In the genomic region with DNA sequence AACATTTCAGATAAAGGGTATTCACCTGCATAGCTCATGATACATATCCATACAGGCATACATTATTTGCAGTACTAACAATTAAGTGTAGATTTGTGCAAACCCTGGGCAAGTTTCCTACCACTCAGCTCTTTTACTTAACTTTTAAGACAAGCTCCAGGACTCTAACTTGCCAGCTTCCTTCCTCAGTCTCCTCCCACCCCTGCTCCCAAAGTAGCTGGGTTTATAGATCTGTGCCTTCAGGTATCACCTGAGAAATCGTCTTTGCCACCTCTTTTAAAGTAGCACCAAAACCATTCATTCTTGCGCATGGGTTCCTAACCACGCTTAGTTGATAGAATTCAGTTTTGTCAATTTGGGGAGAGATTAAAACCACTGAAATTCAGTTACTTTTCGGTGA, we compare ENCODE assay signal across 9 mouse cellular contexts. TPM values are rescaled to one million over a fixed set of nuclear protein-coding genes. Genes with fewer than 3 reads are reported as not detected.
DNase-seq lines count a peak whose midpoint lies in the region; ATAC-seq and TF ChIP-seq lines count a peak whose summit lies in the region.
"Had no signal": no experiment of that assay in that cellular context is flagged by ENCODE, and none has a peak within 500 bp of the region (broad histone marks: within the 10 kb centered on the region; RNA-seq: fewer than 3 reads in every experiment).

No protein-coding gene starts in this region.

- no peaks in the 10 kb centered on the region for H3K9me3 ChIP-seq in heart, embryonic 12.5 days (replicated peaks)
- H3K9me3 ChIP-seq in CH12.LX (replicated peaks; ENCODE audit: low read length) = no peaks in the 10 kb centered on the region
- no peaks in the 10 kb centered on the region for H3K9me3 ChIP-seq in forebrain, embryonic 14.5 days (replicated peaks; ENCODE audit: control insufficient read depth, low read length)
- H3K9me3 ChIP-seq in liver, postnatal 0 days (ENCODE audit: low read length) = no peaks in the 10 kb centered on the region

- TF ChIP-seq RAD21 in CH12.LX (IDR thresholded peaks at IDR 0.05; ENCODE audit: low read depth, low read length) = no peak

- H3K27me3 ChIP-seq in heart, embryonic 12.5 days (replicated peaks) = no peaks in the 10 kb centered on the region
- H3K27me3 ChIP-seq in CH12.LX (replicated peaks) = no peaks in the 10 kb centered on the region
- H3K27me3 ChIP-seq in forebrain, embryonic 14.5 days (replicated peaks; ENCODE audit: control insufficient read depth, insufficient read depth, low read length) = no peaks in the 10 kb centered on the region
- H3K27me3 ChIP-seq in liver, postnatal 0 days (ENCODE audit: insufficient read depth, low read length) = no peaks in the 10 kb centered on the region

- in situ Hi-C loops in CH12.LX (cut with MboI; ENCODE audit: low pct_ligation_motif_present, low pct_unique_long_range_greater_than_20kb, low sequenced_read_pairs) = loop anchor here (10.0 kb wide), 1 partner anchor 73 kb away; no protein-coding TSS in a partner anchor

- no peak for TF ChIP-seq EP300 in CH12.LX (IDR thresholded peaks at IDR 0.05; ENCODE audit: low read length)
- no peak for TF ChIP-seq EP300 in liver, postnatal 0 days (IDR thresholded peaks at IDR 0.05; ENCODE audit: low read depth)

- H3K4me2 ChIP-seq in heart, embryonic 12.5 days = peak overlapping the region; percentile 50
- peak overlapping the region; percentile 62 for H3K4me2 ChIP-seq in CH12.LX (ENCODE audit: insufficient read depth, low read depth, poor library complexity, severe bottlenecking)
- peak overlapping the region; percentile 68 for H3K4me2 ChIP-seq in forebrain, embryonic 14.5 days (ENCODE audit: low read length)
- H3K4me2 ChIP-seq in liver, postnatal 0 days (ENCODE audit: low read depth, low read length) = 0 out of 2 replicates have a peak overlapping the region, but pooled peaks have one; percentile 10

- peaks cover 13% of the 10 kb centered on the region for H3K4me1 ChIP-seq in heart, embryonic 12.5 days (replicated peaks)
- H3K4me1 ChIP-seq in CH12.LX (ENCODE audit: control insufficient read depth in 1 of 2, insufficient read depth in 2 of 2) = peaks cover 3 to 25% of the 10 kb centered on the region in 2 experiments; a peak in 3 of 4 replicates
- H3K4me1 ChIP-seq in forebrain, embryonic 14.5 days (ENCODE audit: control insufficient read depth, insufficient read depth, low read length) = peaks cover 16% of the 10 kb centered on the region
- peaks cover 6% of the 10 kb centered on the region for H3K4me1 ChIP-seq in liver, postnatal 0 days (ENCODE audit: insufficient read depth)

- intact Hi-C loops in heart, postnatal 36 days (cut with DNase I) = loop anchor here (5.0 kb wide), 2 partner anchors 56 to 71 kb away; no protein-coding TSS in a partner anchor

- DNase-seq in heart, postnatal 36 days = no peak
- DNase-seq in CH12.LX (ENCODE audit: extremely low read depth) = no peak
- DNase-seq in forebrain, embryonic 14.5 days (ENCODE audit: low spot score) = no peak
- DNase-seq in liver, postnatal 0 days = no peak
- no peak for DNase-seq in cerebellum, adult 18-20 months
- DNase-seq in natural killer cell, adult 2 months (ENCODE audit: low spot score in 2 of 2) = no peak
- DNase-seq in thymus, postnatal 25 days = no peak
- DNase-seq: kidney, postnatal 10 days had no signal

- TF ChIP-seq CTCF in CH12.LX (conservative IDR thresholded peaks at IDR 0.05 in 1 of 2, IDR thresholded peaks at IDR 0.05 in 1 of 2; ENCODE audit: low read depth in 2 of 2, low read length in 2 of 2) = no peak
- TF ChIP-seq CTCF in liver, postnatal 0 days (IDR thresholded peaks at IDR 0.05; ENCODE audit: low read depth) = no peak

- H3K4me3 ChIP-seq in heart, embryonic 12.5 days = peak overlapping the region; percentile 23; the same call in 1 of the 2 replicates
- H3K4me3 ChIP-seq in CH12.LX (replicated peaks in 1 of 3; ENCODE audit: low read depth in 2 of 3, low read length in 2 of 3, poor library complexity in 1 of 3) = peak overlapping the region; percentile 8 to 87 (median 79)
- peak overlapping the region; percentile 87; the same call in 1 of the 2 replicates for H3K4me3 ChIP-seq in forebrain, embryonic 14.5 days (ENCODE audit: low read depth, low read length)
- H3K4me3 ChIP-seq in liver, postnatal 0 days (ENCODE audit: low read depth, low read length) = no peak overlapping the region

- peaks cover 5% of the 10 kb centered on the region; the same call in 1 of the 2 replicates for H3K79me2 ChIP-seq in CH12.LX (replicated peaks; ENCODE audit: control insufficient read depth, extremely low read depth, insufficient read depth, poor library complexity, severe bottlenecking)

- dilution Hi-C loops in CH12.LX (cut with MboI; ENCODE audit: extremely low pct_ligation_motif_present, extremely low pct_unique_long_range_greater_than_20kb, low sequenced_read_pairs) = no loop called here

- 63% methylated on average over 4 of the region's 4 CpGs for WGBS in heart, embryonic 12.5 days
- 53% methylated on average over 4 of the region's 4 CpGs for WGBS in forebrain, embryonic 14.5 days
- WGBS in liver, postnatal 0 days (ENCODE audit: insufficient replicate concordance) = 32% methylated on average over 4 of the region's 4 CpGs

- TF ChIP-seq POLR2A in CH12.LX (IDR thresholded peaks at IDR 0.05; ENCODE audit: low read depth, low read length) = no peak

- H3K27ac ChIP-seq in heart, embryonic 12.5 days (ENCODE audit: poor library complexity, severe bottlenecking) = no peak overlapping the region
- no peak overlapping the region for H3K27ac ChIP-seq in CH12.LX (ENCODE audit: insufficient read depth, low read depth)
- H3K27ac ChIP-seq in forebrain, embryonic 14.5 days (ENCODE audit: low read depth, low read length) = no peak overlapping the region
- no peak overlapping the region for H3K27ac ChIP-seq in liver, postnatal 0 days (ENCODE audit: low read depth)

- no peak for ATAC-seq in heart, embryonic 12.5 days (ENCODE audit: insufficient number of reproducible peaks, low FRiP score)
- ATAC-seq in forebrain, embryonic 14.5 days = no peak
- no peak for ATAC-seq in liver, postnatal 0 days

- no peak overlapping the region for H3K9ac ChIP-seq in heart, embryonic 12.5 days
- peak overlapping the region; percentile 93; the same call in 1 of the 2 replicates for H3K9ac ChIP-seq in CH12.LX (ENCODE audit: insufficient read depth, low read depth)
- H3K9ac ChIP-seq in forebrain, embryonic 14.5 days (ENCODE audit: low read length) = peak overlapping the region; percentile 35; the same call in 1 of the 2 replicates
- H3K9ac ChIP-seq in liver, postnatal 0 days (replicated peaks) = no peak overlapping the region

- H3K36me3 ChIP-seq in heart, embryonic 12.5 days = no peaks in the 10 kb centered on the region
- no peaks in the 10 kb centered on the region for H3K36me3 ChIP-seq in CH12.LX (replicated peaks in 1 of 2; ENCODE audit: control insufficient read depth in 1 of 2, insufficient read depth in 1 of 2, low read length in 1 of 2)
- no peaks in the 10 kb centered on the region for H3K36me3 ChIP-seq in forebrain, embryonic 14.5 days (ENCODE audit: control insufficient read depth, insufficient read depth, low read length)
- no peaks in the 10 kb centered on the region for H3K36me3 ChIP-seq in liver, postnatal 0 days (replicated peaks; ENCODE audit: insufficient read depth, low read length)

TF ChIP-seq in CH12.LX, 34 proteins besides CTCF, POLR2A, EP300 and RAD21:
- TF ChIP-seq NELFE (IDR thresholded peaks at IDR 0.05; ENCODE audit: low read depth, low read length) = no peak
- TF ChIP-seq USF2 (conservative IDR thresholded peaks at IDR 0.05; ENCODE audit: low read depth, low read length) = no peak
- no peak for TF ChIP-seq NRF1 (IDR thresholded peaks at IDR 0.05; ENCODE audit: low read depth, low read length)
- no peak for TF ChIP-seq MEF2A (IDR thresholded peaks at IDR 0.05; ENCODE audit: borderline replicate concordance, low read depth, low read length)
- TF ChIP-seq ZC3H11A (IDR thresholded peaks at IDR 0.05; ENCODE audit: low read depth, low read length) = no peak
- TF ChIP-seq ZMIZ1 (IDR thresholded peaks at IDR 0.05; ENCODE audit: low read depth, low read length) = no peak
- no peak for TF ChIP-seq USF1 (IDR thresholded peaks at IDR 0.05; ENCODE audit: low read depth, low read length)
- TF ChIP-seq KAT2A (IDR thresholded peaks at IDR 0.05; ENCODE audit: insufficient replicate concordance, low read length) = no peak

RNA-seq across cellular contexts. Expression of gene Slc39a10, which starts 41.1 kb away (rescaled TPM):
- 38.7 and 41.8 TPM in 2 replicates for polyA plus RNA-seq in heart, embryonic 12.5 days (2016; fragmentation: Nextera tagmentation; extraction: Ambion mirVana)
- 1 to 10 TPM; 7.0 to 8.8 TPM for total RNA-seq in heart, postnatal 36 days (2021)
- total RNA-seq in CH12.LX (2012; rRNA removed) = 7.3 and 9.9 TPM in 2 replicates
- 14.2 TPM in 2 replicates for total RNA-seq in CH12.LX (2014; rRNA removed)
- 10.3 and 11.0 TPM in 2 replicates for polyA plus RNA-seq in CH12.LX (2012; ENCODE audit: insufficient read length, low read depth)
- polyA plus RNA-seq in forebrain, embryonic 14.5 days (2014; fragmentation: Nextera tagmentation; extraction: Ambion mirVana) = 66.1 and 86.8 TPM in 2 replicates
- polyA plus RNA-seq in liver, postnatal 0 days (2015; fragmentation: Nextera tagmentation; extraction: Ambion mirVana) = 1.4 and 2.4 TPM in 2 replicates

Comparison
In these comparisons a context has a peak if more than half of its experiments do, and no peak if none do; other contexts are left out.
1. H3K4me2 ChIP-seq: peak in every context shown above with its lines; median percentile 68 in forebrain, embryonic 14.5 days; 62 in CH12.LX; 50 in heart, embryonic 12.5 days; 10 in liver, postnatal 0 days.
2. H3K9ac ChIP-seq: peak in CH12.LX (single experiment) and forebrain, embryonic 14.5 days (single experiment); none in heart, embryonic 12.5 days (single experiment) and liver, postnatal 0 days (single experiment).